Mouse (Mus musculus) brain, embryonic 14.5 days (tissue): ENCODE results near the gene Rimklb. TPM values are rescaled to one million over a fixed set of nuclear protein-coding genes. Genes with fewer than 3 reads are reported as not detected.
A peak's percentile ranks its signal among the peaks of the same experiment; 100 is the strongest.

Experiments
- DNase-seq: peaks from one replicate; pipeline ENCODE4 v3.0.0-alpha.2; 2011; ENCODE audit warnings: low read depth
- CTCF ChIP-seq: fragments of 200-500 bp; IDR thresholded peaks from 2 replicates; pipeline ENCODE4 v1.5.1; 2012; ENCODE audit warnings: inconsistent platforms, mild to moderate bottlenecking, moderate library complexity, borderline replicate concordance; ENCODE audit not compliant: insufficient read depth, insufficient read length; ENCODE audit errors: extremely low read depth
- POLR2A ChIP-seq: fragments of 200-500 bp; IDR thresholded peaks from 2 replicates; pipeline ENCODE4 v1.6.1; 2012; ENCODE audit warnings: mild to moderate bottlenecking, inconsistent platforms, borderline replicate concordance; ENCODE audit not compliant: poor library complexity, insufficient read depth, insufficient read length, severe bottlenecking; ENCODE audit errors: extremely low read depth
- polyA plus RNA-seq: library from polyadenylated mRNA; depleted of rRNA; stranded (reverse); fragments of >200 nt; gene quantifications from 2 replicates; pipeline ENCODE4 v1.2.3, GENCODE M21; 2012; rRNA removed

Gene Rimklb
- polyA plus RNA-seq, 1 experiment, result 127 TPM

DNA sequence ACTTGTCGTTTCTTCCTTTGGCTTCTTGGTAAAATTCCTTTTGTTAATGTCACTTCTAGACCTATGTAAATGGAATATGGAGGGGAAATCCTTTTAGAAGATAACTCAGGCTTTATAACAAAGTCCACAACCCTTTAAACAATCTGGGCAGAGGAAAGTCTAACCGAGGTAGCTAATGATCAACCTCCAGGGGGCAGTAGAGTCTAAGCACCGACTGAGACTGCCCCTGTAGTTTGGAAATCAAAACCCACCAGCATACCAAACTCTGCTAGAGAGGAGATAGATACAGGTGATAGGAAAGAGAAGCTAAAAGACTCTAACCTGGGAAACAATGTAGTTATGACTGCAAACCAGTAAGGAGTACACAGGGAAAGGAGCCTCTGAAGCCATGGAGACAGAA lies 96.3 kb downstream of the Rimklb start:
- peak; percentile 75 for DNase-seq

DNA sequence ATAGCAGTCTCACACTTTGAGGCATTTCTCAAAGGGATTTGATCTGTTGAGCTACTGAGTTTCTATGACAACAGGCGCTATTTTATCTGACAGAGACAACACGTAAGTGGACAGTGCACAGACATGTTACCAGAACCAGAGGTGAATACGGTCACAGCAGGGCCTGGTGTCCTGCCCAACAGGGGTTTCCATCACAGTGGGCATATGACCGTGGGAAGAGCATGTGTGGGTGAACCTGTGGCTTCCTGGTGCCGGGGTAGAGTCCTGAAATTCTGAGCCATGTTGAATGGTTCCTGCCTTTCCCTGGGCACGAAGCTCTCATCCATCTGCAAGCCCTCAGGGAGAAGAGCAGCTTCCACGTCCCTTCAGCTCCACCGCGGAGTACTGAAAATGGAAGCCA lies 98.3 kb downstream of the Rimklb start:
- DNase-seq, result no peak
- no peak for TF ChIP-seq CTCF

More for the DNA sequence above, 96.3 kb downstream of the Rimklb start:
- TF ChIP-seq POLR2A, result no peak
- TF ChIP-seq CTCF, result peak; percentile 75; the same call in 1 of the 2 replicates

Other genes starting within 250 kb of the Rimklb start
- 0.57 and 0.60 TPM in 2 replicates for gene Klrg1, start 215.9 kb downstream of the Rimklb start, polyA plus RNA-seq
- 42.7 and 42.8 TPM in 2 replicates for gene M6pr, start 190.0 kb downstream of the Rimklb start, polyA plus RNA-seq
- gene Phc1, start 158.2 kb downstream of the Rimklb start, polyA plus RNA-seq, result 112 and 168 TPM in 2 replicates
- 2.0 TPM in 2 replicates for gene Mfap5, start 7.1 kb upstream of the Rimklb start, polyA plus RNA-seq
- gene Aicda, start 55.0 kb upstream of the Rimklb start, polyA plus RNA-seq, result 0.25 and 0.75 TPM in 2 replicates
- gene Apobec1, start 103.7 kb upstream of the Rimklb start, polyA plus RNA-seq, result 1.9 and 3.5 TPM in 2 replicates
- gene Gdf3, start 111.3 kb upstream of the Rimklb start, polyA plus RNA-seq, result not detected in 2 replicates
- gene Dppa3, start 127.6 kb upstream of the Rimklb start, polyA plus RNA-seq, result not detected in 2 replicates
- 0.22 and 0.23 TPM in 2 replicates for gene Nanog, start 208.7 kb upstream of the Rimklb start, polyA plus RNA-seq